Comparison of ENCODE assay signal across 9 mouse cellular contexts in the genomic region with DNA sequence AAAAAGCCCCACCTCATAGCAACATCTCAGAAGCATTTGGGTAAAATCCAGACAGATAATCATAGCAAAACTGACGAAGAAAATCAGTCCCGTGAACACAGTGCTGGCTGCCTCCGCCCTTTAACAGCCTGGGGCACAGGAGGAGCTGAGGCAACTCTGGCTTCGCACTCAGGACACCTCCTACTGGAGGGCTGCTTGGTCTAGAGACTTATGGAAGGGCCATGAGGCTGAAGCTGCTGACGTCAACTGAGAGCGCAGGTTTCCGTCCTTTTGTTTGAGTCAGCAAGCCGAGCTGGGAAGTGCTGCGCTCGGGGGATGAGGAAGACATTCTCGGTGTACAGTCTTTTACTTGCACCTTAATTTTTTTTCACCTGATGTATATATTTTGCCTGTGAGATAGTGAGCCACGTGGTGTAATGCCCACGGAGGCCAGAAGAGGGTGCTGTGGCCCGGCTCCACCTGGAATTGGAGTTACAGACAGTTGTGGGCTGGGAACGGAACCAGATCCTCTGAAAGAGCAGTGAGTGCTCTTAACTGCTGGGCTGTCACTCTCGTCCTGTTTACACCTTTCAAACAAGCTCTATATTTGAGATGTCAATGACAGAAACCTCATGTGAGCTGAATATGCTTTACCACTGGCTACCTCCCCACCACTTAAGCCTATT. TPM values are rescaled to one million over a fixed set of nuclear protein-coding genes. Genes with fewer than 3 reads are reported as not detected.
A peak's percentile ranks its signal among the peaks of the same experiment; 100 is the strongest.
DNase-seq lines count a peak whose midpoint lies in the region; ATAC-seq lines count a peak whose summit lies in the region.
"Had no signal": no experiment of that assay in that cellular context is flagged by ENCODE, and none has a peak within 500 bp of the region (broad histone marks: within the 10 kb centered on the region; RNA-seq: fewer than 3 reads in every experiment).

No protein-coding gene starts in this region.

- no peaks in the 10 kb centered on the region for H3K27me3 ChIP-seq in splenic B cell, adult 2 months (ENCODE audit: control insufficient read depth, insufficient read depth, low read length, poor library complexity, severe bottlenecking)

- ATAC-seq in erythroblast, adult 5-6 weeks (replicated peaks; ENCODE audit: low FRiP score, poor library complexity, severe bottlenecking) = peak; percentile 61; the same call in 1 of the 2 replicates

- H3K36me3 ChIP-seq in splenic B cell, adult 2 months (ENCODE audit: control insufficient read depth, insufficient read depth, low read length, poor library complexity, severe bottlenecking) = no peaks in the 10 kb centered on the region
- H3K36me3 ChIP-seq: G1E had no signal

- peak; percentile 21 to 44 for DNase-seq in cerebellum, postnatal 14 days
- no peak for DNase-seq in cerebellum, postnatal 4 days (ENCODE audit: low spot score in 2 of 2)
- DNase-seq in lung, postnatal 36 days = peak; percentile 36
- DNase-seq in lung, postnatal 25 days (ENCODE audit: low spot score) = no peak
- peak; percentile 58 for DNase-seq in splenic B cell, adult 2 months (ENCODE audit: low read depth, low spot score)
- DNase-seq in urinary bladder, adult 18-20 months (ENCODE audit: low spot score in 2 of 2) = no peak
- DNase-seq in kidney, adult 11 months = no peak

RNA-seq across cellular contexts. Expression of gene Scml4, which starts 18.5 kb away (rescaled TPM):
- total RNA-seq in erythroblast, adult 5-6 weeks (2015; ENCODE audit: low replicate concordance) = not detected in 2 replicates
- 0.28 TPM in 1 of 2 replicates, not detected in the other for total RNA-seq in erythroblast, adult 5-6 weeks (2017; ENCODE audit: low replicate concordance)
- total RNA-seq: G1E had no signal

Comparison
In these comparisons a context has a peak if more than half of its experiments do, and no peak if none do; other contexts are left out.
1. DNase-seq: peak in cerebellum, postnatal 14 days (2 of 2), lung, postnatal 36 days (single experiment) and splenic B cell, adult 2 months (single experiment); none in cerebellum, postnatal 4 days (0 of 2), lung, postnatal 25 days (single experiment), urinary bladder, adult 18-20 months (0 of 2) and kidney, adult 11 months (single experiment).